Mouse (Mus musculus): ENCODE measurements around the gene A830031A19Rik.

A830031A19Rik gene

GRCm38 (mm10) chr11:24074634-24075104, at the start of gene A830031A19Rik:
Gene A830031A19Rik, minus strand, starts transcription at chr11:24075054.
- DNase-seq = no peak

GRCm38 (mm10) chr11:24123991-24124390, 49.1 kb upstream of the A830031A19Rik start:
- DNase-seq = no peak

- DNase-seq = no peak
Observed at GRCm38 (mm10) chr11:24122899-24123298, 48.0 kb upstream of the A830031A19Rik start.

GRCm38 (mm10) chr11:24121136-24121535, 46.3 kb upstream of the A830031A19Rik start:
- no peak for DNase-seq

- no peak for DNase-seq
Observed at GRCm38 (mm10) chr11:24116582-24117318, 41.9 kb upstream of the A830031A19Rik start.

- no peak for DNase-seq
Observed at GRCm38 (mm10) chr11:24116041-24116440, 41.2 kb upstream of the A830031A19Rik start.

- DNase-seq = no peak
Observed at GRCm38 (mm10) chr11:24115017-24115752, 40.3 kb upstream of the A830031A19Rik start.

- DNase-seq = no peak
Observed at GRCm38 (mm10) chr11:24111720-24112119, 36.9 kb upstream of the A830031A19Rik start.

GRCm38 (mm10) chr11:24110113-24110512, 35.3 kb upstream of the A830031A19Rik start:
- no peak for DNase-seq

GRCm38 (mm10) chr11:24109388-24109787, 34.5 kb upstream of the A830031A19Rik start:
- DNase-seq = no peak

GRCm38 (mm10) chr11:24108974-24109373, 34.1 kb upstream of the A830031A19Rik start:
- DNase-seq = no peak

GRCm38 (mm10) chr11:24107414-24107813, 32.6 kb upstream of the A830031A19Rik start:
- DNase-seq = no peak

GRCm38 (mm10) chr11:24103128-24103742, 28.4 kb upstream of the A830031A19Rik start:
- DNase-seq = no peak

GRCm38 (mm10) chr11:24102372-24102771, 27.5 kb upstream of the A830031A19Rik start:
- DNase-seq = no peak

GRCm38 (mm10) chr11:24101625-24102024, 26.8 kb upstream of the A830031A19Rik start:
- no peak for DNase-seq

- no peak for DNase-seq
Observed at GRCm38 (mm10) chr11:24100449-24101070, 25.7 kb upstream of the A830031A19Rik start.

- no peak for DNase-seq
Observed at GRCm38 (mm10) chr11:24099886-24100293, 25.0 kb upstream of the A830031A19Rik start.

- no peak for DNase-seq
Observed at GRCm38 (mm10) chr11:24099215-24099614, 24.4 kb upstream of the A830031A19Rik start.

GRCm38 (mm10) chr11:24098662-24099061, 23.8 kb upstream of the A830031A19Rik start:
- DNase-seq = no peak

GRCm38 (mm10) chr11:24098069-24098468, 23.2 kb upstream of the A830031A19Rik start:
- no peak for DNase-seq

- no peak for DNase-seq
Observed at GRCm38 (mm10) chr11:24097026-24097425, 22.2 kb upstream of the A830031A19Rik start.

- DNase-seq = no peak
Observed at GRCm38 (mm10) chr11:24096483-24096882, 21.6 kb upstream of the A830031A19Rik start.

Data from kidney, adult 11 months (tissue).